In genomic region chr6:145442786-145443185, GRCm38 (mm10) we compare ENCODE assay signal across 10 mouse cellular contexts.
A peak's percentile ranks its signal among the peaks of the same experiment; 100 is the strongest.
DNase-seq lines count a peak whose midpoint lies in the region; ATAC-seq and TF ChIP-seq lines count a peak whose summit lies in the region.
"Had no signal": no experiment of that assay in that cellular context is flagged by ENCODE, and none has a peak within 500 bp of the region (broad histone marks: within the 10 kb centered on the region; RNA-seq: fewer than 3 reads in every experiment).

No protein-coding gene starts in this region.

- no peak overlapping the region for H3K4me2 ChIP-seq in intestine, embryonic 16.5 days (ENCODE audit: low read depth, low read length)
- H3K4me2 ChIP-seq in intestine, embryonic 15.5 days (replicated peaks), result no peak overlapping the region
- H3K4me2 ChIP-seq in intestine, postnatal 0 days (replicated peaks; ENCODE audit: low read depth), result no peak overlapping the region
- H3K4me2 ChIP-seq in forebrain, embryonic 12.5 days, result no peak overlapping the region
- H3K4me2 ChIP-seq: embryonic facial prominence, embryonic 13.5 days; midbrain, embryonic 13.5 days had no signal

- H3K27me3 ChIP-seq in intestine, embryonic 16.5 days (replicated peaks; ENCODE audit: control insufficient read depth, insufficient read depth, low read length), result no peaks in the 10 kb centered on the region
- no peaks in the 10 kb centered on the region for H3K27me3 ChIP-seq in intestine, embryonic 15.5 days (replicated peaks)
- H3K27me3 ChIP-seq in intestine, postnatal 0 days (replicated peaks; ENCODE audit: control insufficient read depth, insufficient read depth, low read length), result no peaks in the 10 kb centered on the region
- no peaks in the 10 kb centered on the region for H3K27me3 ChIP-seq in small intestine, adult 2 months (ENCODE audit: control insufficient read depth, insufficient read depth, low read length)
- no peaks in the 10 kb centered on the region for H3K27me3 ChIP-seq in forebrain, embryonic 12.5 days
- H3K27me3 ChIP-seq: embryonic facial prominence, embryonic 13.5 days; midbrain, embryonic 13.5 days had no signal

- no peak for TF ChIP-seq POLR2A in small intestine, adult 2 months (IDR thresholded peaks at IDR 0.05; ENCODE audit: low read depth, low read length)

- H3K36me3 ChIP-seq in intestine, embryonic 16.5 days (ENCODE audit: control insufficient read depth, insufficient read depth, low read length), result no peaks in the 10 kb centered on the region
- no peaks in the 10 kb centered on the region for H3K36me3 ChIP-seq in intestine, embryonic 15.5 days
- H3K36me3 ChIP-seq in intestine, postnatal 0 days (ENCODE audit: control insufficient read depth, insufficient read depth), result no peaks in the 10 kb centered on the region
- H3K36me3 ChIP-seq in small intestine, adult 2 months (ENCODE audit: control insufficient read depth, insufficient read depth, low read length), result no peaks in the 10 kb centered on the region
- no peaks in the 10 kb centered on the region for H3K36me3 ChIP-seq in forebrain, embryonic 12.5 days (replicated peaks)
- H3K36me3 ChIP-seq: embryonic facial prominence, embryonic 13.5 days; midbrain, embryonic 13.5 days had no signal

- WGBS in intestine, embryonic 16.5 days, result 41% methylated on average over 13 of the region's 13 CpGs
- 39% methylated on average over 13 of the region's 13 CpGs for WGBS in intestine, embryonic 15.5 days
- WGBS in intestine, postnatal 0 days, result 43% methylated on average over 13 of the region's 13 CpGs
- WGBS in small intestine, adult 2 months, result 51% methylated on average over 13 of the region's 13 CpGs
- WGBS in forebrain, embryonic 12.5 days, result 57% methylated on average over 13 of the region's 13 CpGs

- H3K4me1 ChIP-seq in intestine, embryonic 16.5 days (ENCODE audit: control insufficient read depth, insufficient read depth, low read length), result peaks cover 8% of the 10 kb centered on the region; the same call in 1 of the 2 replicates
- H3K4me1 ChIP-seq in intestine, embryonic 15.5 days (replicated peaks), result 0 out of 2 replicates have a peak, but pooled peaks cover 9% of the 10 kb centered on the region
- no peaks in the 10 kb centered on the region for H3K4me1 ChIP-seq in intestine, postnatal 0 days (replicated peaks; ENCODE audit: control insufficient read depth, insufficient read depth, low read length)
- H3K4me1 ChIP-seq in small intestine, adult 2 months (ENCODE audit: control insufficient read depth, insufficient read depth, insufficient read length, low read length), result no peaks in the 10 kb centered on the region
- H3K4me1 ChIP-seq in forebrain, embryonic 12.5 days, result no peaks in the 10 kb centered on the region
- H3K4me1 ChIP-seq: midbrain, embryonic 13.5 days had no signal

- TF ChIP-seq CTCF in intestine, postnatal 0 days (IDR thresholded peaks at IDR 0.05; ENCODE audit: low read depth), result peak; percentile 73
- peak; percentile 20; the same call in 1 of the 2 replicates for TF ChIP-seq CTCF in small intestine, adult 2 months (IDR thresholded peaks at IDR 0.05; ENCODE audit: extremely low read depth, insufficient read length, insufficient replicate concordance, low read depth, low read length)

- H3K27ac ChIP-seq in intestine, embryonic 16.5 days (ENCODE audit: low read length), result 0 out of 2 replicates have a peak overlapping the region, but pooled peaks have one; percentile 14
- no peak overlapping the region for H3K27ac ChIP-seq in intestine, embryonic 15.5 days
- H3K27ac ChIP-seq in intestine, postnatal 0 days (ENCODE audit: low read depth, low read length), result no peak overlapping the region
- no peak overlapping the region for H3K27ac ChIP-seq in small intestine, adult 2 months (ENCODE audit: insufficient read depth, low read depth, low read length)
- H3K27ac ChIP-seq in forebrain, embryonic 12.5 days, result no peak overlapping the region
- H3K27ac ChIP-seq: embryonic facial prominence, embryonic 13.5 days; midbrain, embryonic 13.5 days had no signal

- H3K9me3 ChIP-seq in intestine, embryonic 16.5 days (ENCODE audit: control insufficient read depth, low read length), result no peaks in the 10 kb centered on the region
- H3K9me3 ChIP-seq in intestine, embryonic 15.5 days, result no peaks in the 10 kb centered on the region
- H3K9me3 ChIP-seq in intestine, postnatal 0 days (ENCODE audit: control insufficient read depth), result no peaks in the 10 kb centered on the region
- no peaks in the 10 kb centered on the region for H3K9me3 ChIP-seq in forebrain, embryonic 12.5 days
- H3K9me3 ChIP-seq: embryonic facial prominence, embryonic 13.5 days; midbrain, embryonic 13.5 days had no signal

- no peak overlapping the region for H3K9ac ChIP-seq in intestine, embryonic 16.5 days (ENCODE audit: low read depth, low read length)
- no peak overlapping the region for H3K9ac ChIP-seq in intestine, embryonic 15.5 days
- H3K9ac ChIP-seq in intestine, postnatal 0 days (ENCODE audit: low read depth, low read length), result no peak overlapping the region
- no peak overlapping the region for H3K9ac ChIP-seq in forebrain, embryonic 12.5 days
- H3K9ac ChIP-seq: embryonic facial prominence, embryonic 13.5 days; midbrain, embryonic 13.5 days had no signal

- H3K4me3 ChIP-seq in intestine, embryonic 16.5 days (ENCODE audit: low read length), result no peak overlapping the region
- no peak overlapping the region for H3K4me3 ChIP-seq in intestine, embryonic 15.5 days (replicated peaks)
- no peak overlapping the region for H3K4me3 ChIP-seq in intestine, postnatal 0 days (ENCODE audit: low read depth, low read length)
- no peak overlapping the region for H3K4me3 ChIP-seq in small intestine, adult 2 months (ENCODE audit: low read depth, low read length)
- H3K4me3 ChIP-seq in forebrain, embryonic 12.5 days (replicated peaks), result no peak overlapping the region
- H3K4me3 ChIP-seq: embryonic facial prominence, embryonic 13.5 days; midbrain, embryonic 13.5 days had no signal

- DNase-seq in thymus, postnatal 0 days (ENCODE audit: low spot score), result peak; percentile 11
- no peak for DNase-seq in thymus, postnatal 10 days (ENCODE audit: low spot score in 2 of 2)
- DNase-seq in cerebellum, adult 11-12 months, result no peak

- no peak for ATAC-seq in intestine, embryonic 16.5 days
- no peak for ATAC-seq in intestine, embryonic 15.5 days
- no peak for ATAC-seq in intestine, postnatal 0 days
- no peak for ATAC-seq in forebrain, embryonic 12.5 days (ENCODE audit: low FRiP score)
- ATAC-seq: midbrain, embryonic 13.5 days had no signal
